8 mouse cellular contexts compared by ENCODE assay signal in genomic region chr19:5456241-5456921, GRCm38 (mm10). TPM values are rescaled to one million over a fixed set of nuclear protein-coding genes. Genes with fewer than 3 reads are reported as not detected.
A peak's percentile ranks its signal among the peaks of the same experiment; 100 is the strongest.
DNase-seq lines count a peak whose midpoint lies in the region; ATAC-seq lines count a peak whose summit lies in the region.

No protein-coding gene starts in this region.

- peak overlapping the region; percentile 94 for H3K4me2 ChIP-seq in forebrain, embryonic 15.5 days (replicated peaks)
- peak overlapping the region; percentile 94 for H3K4me2 ChIP-seq in intestine, embryonic 14.5 days (ENCODE audit: low read length)
- peak overlapping the region; percentile 99 for H3K4me2 ChIP-seq in stomach, embryonic 14.5 days (replicated peaks; ENCODE audit: low read depth, low read length)

- no peaks in the 10 kb centered on the region for H3K9me3 ChIP-seq in forebrain, embryonic 15.5 days
- H3K9me3 ChIP-seq in intestine, embryonic 14.5 days (ENCODE audit: control insufficient read depth, low read length), result no peaks in the 10 kb centered on the region
- H3K9me3 ChIP-seq in stomach, embryonic 14.5 days (ENCODE audit: control insufficient read depth, low read depth, low read length), result no peaks in the 10 kb centered on the region

- no peak for ATAC-seq in forebrain, embryonic 15.5 days (replicated peaks)
- ATAC-seq in intestine, embryonic 14.5 days (replicated peaks; ENCODE audit: low FRiP score, low TSS enrichment, low read depth), result peak; percentile 20; the same call in 1 of the 2 replicates
- ATAC-seq in stomach, embryonic 14.5 days (ENCODE audit: insufficient number of reproducible peaks, insufficient read depth, low FRiP score, low read depth), result no peak

- H3K27ac ChIP-seq in forebrain, embryonic 15.5 days (replicated peaks), result peak overlapping the region; percentile 94
- peak overlapping the region; percentile 84 for H3K27ac ChIP-seq in intestine, embryonic 14.5 days (ENCODE audit: low read depth)
- peak overlapping the region; percentile 87 for H3K27ac ChIP-seq in stomach, embryonic 14.5 days (ENCODE audit: low read length)

- H3K27me3 ChIP-seq in forebrain, embryonic 15.5 days, result 0 out of 2 replicates have a peak, but pooled peaks cover 9% of the 10 kb centered on the region
- H3K27me3 ChIP-seq in intestine, embryonic 14.5 days (replicated peaks; ENCODE audit: control insufficient read depth, insufficient read depth, low read length), result no peaks in the 10 kb centered on the region
- H3K27me3 ChIP-seq in stomach, embryonic 14.5 days (ENCODE audit: control insufficient read depth, insufficient read depth, low read length), result no peaks in the 10 kb centered on the region

- peaks cover 43% of the 10 kb centered on the region for H3K4me1 ChIP-seq in forebrain, embryonic 15.5 days
- peaks cover 32% of the 10 kb centered on the region for H3K4me1 ChIP-seq in intestine, embryonic 14.5 days (replicated peaks; ENCODE audit: control insufficient read depth, insufficient read depth, low read length)
- peaks cover 29% of the 10 kb centered on the region for H3K4me1 ChIP-seq in stomach, embryonic 14.5 days (ENCODE audit: control insufficient read depth, insufficient read depth, low read length)

- 0 out of 2 replicates have a peak, but pooled peaks cover 3% of the 10 kb centered on the region for H3K36me3 ChIP-seq in forebrain, embryonic 15.5 days
- peaks cover 20% of the 10 kb centered on the region; the same call in 1 of the 2 replicates for H3K36me3 ChIP-seq in intestine, embryonic 14.5 days (ENCODE audit: control insufficient read depth, insufficient read depth, low read length)
- H3K36me3 ChIP-seq in stomach, embryonic 14.5 days (ENCODE audit: control insufficient read depth, insufficient read depth, low read length), result 0 out of 2 replicates have a peak, but pooled peaks cover 6% of the 10 kb centered on the region

- H3K9ac ChIP-seq in forebrain, embryonic 15.5 days (replicated peaks), result peak overlapping the region; percentile 68
- H3K9ac ChIP-seq in intestine, embryonic 14.5 days (ENCODE audit: low read length), result peak overlapping the region; percentile 75
- H3K9ac ChIP-seq in stomach, embryonic 14.5 days (replicated peaks; ENCODE audit: low read depth, low read length), result peak overlapping the region; percentile 78

- peak; percentile 33 for DNase-seq in gastrocnemius, postnatal 10 days
- DNase-seq in gastrocnemius, postnatal 4 days (ENCODE audit: low spot score in 2 of 2), result no peak
- peak; percentile 69 for DNase-seq in intestine, embryonic 14.5 days (ENCODE audit: low spot score)
- peak; percentile 31 to 55 for DNase-seq in lung, adult 18-20 months
- DNase-seq in thymus, postnatal 0 days (ENCODE audit: low spot score), result no peak
- no peak for DNase-seq in spleen, adult 18-20 months

- WGBS in forebrain, embryonic 15.5 days, result 4% methylated on average over 26 of the region's 26 CpGs
- WGBS in intestine, embryonic 14.5 days, result 2% methylated on average over 26 of the region's 26 CpGs
- WGBS in stomach, embryonic 14.5 days, result 4% methylated on average over 26 of the region's 26 CpGs

- peak overlapping the region; percentile 59 for H3K4me3 ChIP-seq in forebrain, embryonic 15.5 days
- H3K4me3 ChIP-seq in intestine, embryonic 14.5 days (ENCODE audit: low read depth, low read length), result peak overlapping the region; percentile 72
- H3K4me3 ChIP-seq in stomach, embryonic 14.5 days (ENCODE audit: low read depth, low read length), result peak overlapping the region; percentile 74

RNA-seq across cellular contexts. Expression of gene Ccdc85b, which starts 1.3 kb away (rescaled TPM):
- total RNA-seq in gastrocnemius, postnatal 10 days (2021), result 1 to 10 TPM; 8.2 to 9.1 TPM
- 1 to 10 TPM; 8.0 to 8.4 TPM for total RNA-seq in gastrocnemius, postnatal 4 days (2021)
- 10.7 and 11.4 TPM in 2 replicates for polyA plus RNA-seq in forebrain, embryonic 15.5 days (2015; fragmentation: Nextera tagmentation; extraction: Ambion mirVana)
- polyA plus RNA-seq in intestine, embryonic 14.5 days (2014; fragmentation: Nextera tagmentation; extraction: Ambion mirVana), result 7.1 TPM in 2 replicates
- polyA plus RNA-seq in stomach, embryonic 14.5 days (2014; fragmentation: Nextera tagmentation; extraction: Ambion mirVana), result 6.8 and 7.8 TPM in 2 replicates
- 7.3 and 8.2 TPM in 2 replicates for polyA plus RNA-seq in thymus, postnatal 0 days (2015; fragmentation: Nextera tagmentation; extraction: Ambion mirVana)

RNA-seq across cellular contexts. Expression of gene Fibp, which starts 4.0 kb away (rescaled TPM):
- 10 to 100 TPM; 53.2 to 54.6 TPM for total RNA-seq in gastrocnemius, postnatal 10 days (2021)
- 10 to 100 TPM; 62.3 to 71.1 TPM for total RNA-seq in gastrocnemius, postnatal 4 days (2021)
- polyA plus RNA-seq in forebrain, embryonic 15.5 days (2015; fragmentation: Nextera tagmentation; extraction: Ambion mirVana), result 160 and 184 TPM in 2 replicates
- 111 and 112 TPM in 2 replicates for polyA plus RNA-seq in intestine, embryonic 14.5 days (2014; fragmentation: Nextera tagmentation; extraction: Ambion mirVana)
- 126 and 130 TPM in 2 replicates for polyA plus RNA-seq in stomach, embryonic 14.5 days (2014; fragmentation: Nextera tagmentation; extraction: Ambion mirVana)
- 104 and 112 TPM in 2 replicates for polyA plus RNA-seq in thymus, postnatal 0 days (2015; fragmentation: Nextera tagmentation; extraction: Ambion mirVana)

RNA-seq across cellular contexts. Expression of gene Fosl1, which starts 9.0 kb away (rescaled TPM):
- not detected for total RNA-seq in gastrocnemius, postnatal 10 days (2021)
- total RNA-seq in gastrocnemius, postnatal 4 days (2021), result not detected
- polyA plus RNA-seq in forebrain, embryonic 15.5 days (2015; fragmentation: Nextera tagmentation; extraction: Ambion mirVana), result not detected in 2 replicates
- not detected in 2 replicates for polyA plus RNA-seq in intestine, embryonic 14.5 days (2014; fragmentation: Nextera tagmentation; extraction: Ambion mirVana)
- not detected in 2 replicates for polyA plus RNA-seq in stomach, embryonic 14.5 days (2014; fragmentation: Nextera tagmentation; extraction: Ambion mirVana)
- 0.47 TPM in 1 of 2 replicates, not detected in the other for polyA plus RNA-seq in thymus, postnatal 0 days (2015; fragmentation: Nextera tagmentation; extraction: Ambion mirVana)

RNA-seq across cellular contexts. Expression of gene Ctsw, which starts 11.9 kb away (rescaled TPM):
- total RNA-seq in gastrocnemius, postnatal 10 days (2021), result under 1 TPM in 1 of 2 experiments, not detected in 1; 0.50 TPM
- total RNA-seq in gastrocnemius, postnatal 4 days (2021), result under 1 TPM in 1 of 2 experiments, not detected in 1; 0.16 TPM
- polyA plus RNA-seq in forebrain, embryonic 15.5 days (2015; fragmentation: Nextera tagmentation; extraction: Ambion mirVana), result 4.4 and 4.8 TPM in 2 replicates
- polyA plus RNA-seq in intestine, embryonic 14.5 days (2014; fragmentation: Nextera tagmentation; extraction: Ambion mirVana), result 1.6 and 2.0 TPM in 2 replicates
- polyA plus RNA-seq in stomach, embryonic 14.5 days (2014; fragmentation: Nextera tagmentation; extraction: Ambion mirVana), result 1.5 and 2.3 TPM in 2 replicates
- polyA plus RNA-seq in thymus, postnatal 0 days (2015; fragmentation: Nextera tagmentation; extraction: Ambion mirVana), result 42.8 and 43.0 TPM in 2 replicates

RNA-seq across cellular contexts. Expression of gene Efemp2, which starts 17.4 kb away (rescaled TPM):
- total RNA-seq in gastrocnemius, postnatal 10 days (2021), result 10 to 100 TPM; 29.9 to 42.9 TPM
- total RNA-seq in gastrocnemius, postnatal 4 days (2021), result 10 to 100 TPM; 57.2 to 68.1 TPM
- 30.1 TPM in 2 replicates for polyA plus RNA-seq in forebrain, embryonic 15.5 days (2015; fragmentation: Nextera tagmentation; extraction: Ambion mirVana)
- polyA plus RNA-seq in intestine, embryonic 14.5 days (2014; fragmentation: Nextera tagmentation; extraction: Ambion mirVana), result 136 and 151 TPM in 2 replicates
- polyA plus RNA-seq in stomach, embryonic 14.5 days (2014; fragmentation: Nextera tagmentation; extraction: Ambion mirVana), result 177 and 179 TPM in 2 replicates
- polyA plus RNA-seq in thymus, postnatal 0 days (2015; fragmentation: Nextera tagmentation; extraction: Ambion mirVana), result 26.5 and 27.9 TPM in 2 replicates

Comparison
In these comparisons a context has a peak if more than half of its experiments do, and no peak if none do; other contexts are left out.
1. DNase-seq: peak in gastrocnemius, postnatal 10 days (single experiment), intestine, embryonic 14.5 days (single experiment) and lung, adult 18-20 months (2 of 2); none in gastrocnemius, postnatal 4 days (0 of 2), thymus, postnatal 0 days (single experiment) and spleen, adult 18-20 months (0 of 2).
2. Peak in every context shown above with its lines, with median percentiles within 50 percentile points of each other: H3K27ac ChIP-seq, H3K4me2 ChIP-seq, H3K4me3 ChIP-seq and H3K9ac ChIP-seq.